Mouse (Mus musculus) neutrophil, adult 5-6 weeks (primary cell): ENCODE results near the gene Dennd6b. TPM values are rescaled to one million over a fixed set of nuclear protein-coding genes. Genes with fewer than 3 reads are reported as not detected.

ENCODE experiments used
- ATAC-seq: fragments of 151-379, 151-347 bp; 2 replicates; pipeline ENCODE4 v1.8.0; 2017; ENCODE audit warnings: mild to moderate bottlenecking, moderate TSS enrichment; ENCODE audit not compliant: insufficient number of reproducible peaks, poor library complexity, low FRiP score, severe bottlenecking; ENCODE audit errors: extremely low read depth
- total RNA-seq: library from RNA; stranded (forward); fragments of 200-1000 nt; gene quantifications from 2 replicates; pipeline ENCODE4 v1.2.3, GENCODE M21; 2017

Dennd6b gene
- total RNA-seq, 1 experiment from 2014 or later: 14.3 TPM

DNA sequence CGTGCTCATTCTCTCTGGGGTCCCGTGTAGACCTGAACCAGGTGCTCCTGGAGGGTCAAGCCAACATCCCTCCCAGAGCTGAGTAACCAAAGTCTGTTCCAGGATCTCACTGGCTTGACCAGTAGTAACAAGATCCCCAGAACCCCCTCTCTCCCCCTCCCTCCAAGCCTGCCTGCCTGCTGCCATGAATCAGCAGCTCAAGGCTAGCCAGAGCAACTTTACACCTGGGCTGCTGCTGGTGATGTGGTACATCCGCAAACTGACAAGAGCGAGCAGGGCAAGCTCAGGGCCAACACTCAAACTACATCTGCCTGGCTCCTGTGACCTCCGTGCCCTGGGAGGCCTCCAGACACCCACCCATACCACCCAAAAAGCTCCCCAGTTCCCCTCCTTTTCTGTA lies 54.9 kb downstream of the Dennd6b start:
- ATAC-seq: no peak

DNA sequence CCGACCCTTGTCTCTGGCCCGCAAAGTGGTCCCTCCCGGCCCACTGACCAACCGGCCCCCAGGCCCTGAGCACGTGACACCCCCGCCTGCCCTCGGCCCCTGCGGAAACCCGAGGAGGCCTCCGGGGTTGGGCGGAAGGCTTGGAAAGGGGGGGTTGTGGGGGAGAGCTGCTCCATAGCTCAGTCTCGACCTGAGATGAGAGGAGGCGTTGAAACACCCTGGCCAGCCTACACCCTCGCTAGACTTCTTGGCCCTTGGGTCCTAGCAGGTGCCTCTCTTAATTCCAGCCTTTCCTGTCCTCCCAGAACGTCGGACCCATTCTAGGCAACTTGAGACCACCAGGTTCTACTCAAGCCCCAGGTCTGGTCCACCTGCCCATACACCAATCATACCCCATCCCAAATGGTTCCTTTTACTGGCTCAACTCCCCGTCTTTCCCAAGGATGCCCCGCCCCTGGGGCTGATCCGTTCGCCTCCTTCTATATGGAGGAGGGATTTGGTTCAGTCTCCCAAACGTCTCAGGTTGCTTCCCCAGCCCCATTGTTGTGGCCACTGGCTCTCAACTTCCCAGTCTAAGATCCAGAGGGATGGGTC lies 55.5 kb downstream of the Dennd6b start, which contains the start of gene Mapk12:
Gene Mapk12 (minus strand): TSS at position 45 of the 594 bp plus-strand sequence.
- ATAC-seq: no peak

GRCm38 (mm10) chr15:89140048-89140658 lies 56.1 kb downstream of the Dennd6b start:
- ATAC-seq: no peak

GRCm38 (mm10) chr15:89138531-89138930 lies 57.8 kb downstream of the Dennd6b start:
- ATAC-seq: no peak

GRCm38 (mm10) chr15:89138046-89138405 lies 58.3 kb downstream of the Dennd6b start:
- ATAC-seq: no peak

DNA sequence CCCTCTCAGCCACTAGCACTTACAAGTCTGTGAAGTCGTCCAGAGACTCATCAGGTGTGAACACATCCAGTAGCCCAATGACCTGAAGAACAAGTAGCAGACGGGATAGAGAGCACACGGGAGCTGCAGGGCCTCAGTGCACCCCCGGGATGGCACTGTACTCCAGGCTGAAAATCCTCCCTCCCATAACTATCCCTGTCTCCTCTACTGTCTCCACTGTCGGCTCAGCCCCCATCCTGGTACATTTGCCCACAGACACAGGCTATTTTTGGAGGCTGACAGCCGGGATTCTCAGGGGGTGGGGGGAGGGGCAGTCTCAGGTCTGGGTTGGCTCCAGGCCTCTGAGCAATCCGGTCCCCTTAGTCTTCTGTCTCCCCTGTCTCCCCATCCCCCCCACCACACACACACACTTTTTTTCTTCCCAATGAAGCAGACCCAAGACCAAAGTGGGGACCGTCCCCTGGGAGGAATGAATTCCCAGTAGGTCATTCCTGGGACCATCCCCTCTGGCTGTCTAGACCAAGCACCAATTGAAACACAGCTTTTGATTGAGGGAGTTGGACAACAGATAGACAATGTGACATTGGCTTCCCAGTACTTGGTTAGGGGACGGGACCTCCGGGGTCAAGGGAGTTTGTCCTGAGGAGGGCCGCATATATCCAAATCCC lies 58.8 kb downstream of the Dennd6b start:
- ATAC-seq: no peak

- no peak for ATAC-seq
These were observed 59.7 kb downstream of the Dennd6b start for GRCm38 (mm10) chr15:89136461-89137155.

Other genes with a start within 250 kb of the Dennd6b start
- not detected in 2 replicates for gene Ttll8, start 242.1 kb downstream of the Dennd6b start, total RNA-seq
- not detected in 2 replicates for gene Mlc1, start 217.5 kb downstream of the Dennd6b start, total RNA-seq
- not detected in 2 replicates for gene Mov10l1, start 213.6 kb downstream of the Dennd6b start, total RNA-seq
- not detected in 2 replicates for gene Panx2, start 136.8 kb downstream of the Dennd6b start, total RNA-seq
- 47.6 and 55.9 TPM in 2 replicates for gene Trabd, start 121.4 kb downstream of the Dennd6b start, total RNA-seq
- gene Selenoo, start 107.4 kb downstream of the Dennd6b start, total RNA-seq: 22.9 and 26.8 TPM in 2 replicates
- 47.3 and 49.6 TPM in 2 replicates for gene Tubgcp6, start 73.4 kb downstream of the Dennd6b start, total RNA-seq
- gene Hdac10, start 67.8 kb downstream of the Dennd6b start, total RNA-seq: 53.8 and 58.4 TPM in 2 replicates
- gene Mapk12, start 55.8 kb downstream of the Dennd6b start, total RNA-seq: 6.9 and 9.0 TPM in 2 replicates
- gene Mapk11, start 46.9 kb downstream of the Dennd6b start, total RNA-seq: 47.4 and 48.7 TPM in 2 replicates
- gene Plxnb2, start 15.7 kb downstream of the Dennd6b start, total RNA-seq: 15.7 and 18.9 TPM in 2 replicates
- 40.1 and 41.9 TPM in 2 replicates for gene Ppp6r2, start 15.1 kb upstream of the Dennd6b start, total RNA-seq
- gene Sbf1, start 118.8 kb upstream of the Dennd6b start, total RNA-seq: 116 and 134 TPM in 2 replicates
- gene Adm2, start 126.2 kb upstream of the Dennd6b start, total RNA-seq: not detected in 2 replicates
- not detected in 2 replicates for gene Miox, start 137.9 kb upstream of the Dennd6b start, total RNA-seq
- 30.7 and 41.3 TPM in 2 replicates for gene Lmf2, start 159.2 kb upstream of the Dennd6b start, total RNA-seq
- gene Ncaph2, start 159.2 kb upstream of the Dennd6b start, total RNA-seq: 75.0 and 93.6 TPM in 2 replicates
- 5.4 and 7.2 TPM in 2 replicates for gene Sco2, start 177.3 kb upstream of the Dennd6b start, total RNA-seq
- gene Tymp, start 180.5 kb upstream of the Dennd6b start, total RNA-seq: 0.23 and 0.86 TPM in 2 replicates
- not detected in 2 replicates for gene Odf3b, start 182.8 kb upstream of the Dennd6b start, total RNA-seq
- not detected in 2 replicates for gene Klhdc7b, start 188.4 kb upstream of the Dennd6b start, total RNA-seq
- not detected in 2 replicates for gene Syce3, start 214.0 kb upstream of the Dennd6b start, total RNA-seq
- gene Cpt1b, start 229.4 kb upstream of the Dennd6b start, total RNA-seq: 6.3 and 6.8 TPM in 2 replicates
- 32.0 TPM in 2 replicates for gene C730034F03Rik, start 233.1 kb upstream of the Dennd6b start, total RNA-seq
- gene Gm44502, start 233.2 kb upstream of the Dennd6b start, total RNA-seq: 1.1 and 1.3 TPM in 2 replicates
- gene Chkb, start 233.4 kb upstream of the Dennd6b start, total RNA-seq: 108 and 124 TPM in 2 replicates